Mouse (Mus musculus): ENCODE data around the gene Ttc30a1. TPM values are rescaled to one million over a fixed set of nuclear protein-coding genes. Genes with fewer than 3 reads are reported as not detected.
"Not testable (repeated sequence)": the region's sequence is repeated elsewhere in the genome, so short reads cannot be mapped to it uniquely, and the experiment has no call there.

The Ttc30a1 gene
- total RNA-seq, 2 experiments from 2014 or later: 2.8 to 3.5 TPM

- no peak for DNase-seq (ENCODE audit: low spot score in 2 of 2)
Measured at GRCm38 (mm10) chr2:75983847-75984246, 2.1 kb upstream of the Ttc30a1 start.

- DNase-seq (ENCODE audit: low spot score in 2 of 2): no peak
Measured at GRCm38 (mm10) chr2:75983091-75983490, 1.3 kb upstream of the Ttc30a1 start.

GRCm38 (mm10) chr2:75982626-75983025 lies 859 bp upstream of the Ttc30a1 start:
- no peak for DNase-seq (ENCODE audit: low spot score in 2 of 2)

- not testable (repeated sequence) for DNase-seq (ENCODE audit: low spot score in 2 of 2)
Measured at GRCm38 (mm10) chr2:75980933-75981439, 781 bp downstream of the Ttc30a1 start.

- DNase-seq (ENCODE audit: low spot score in 2 of 2): not testable (repeated sequence)
Measured at GRCm38 (mm10) chr2:75977752-75978368, 3.9 kb downstream of the Ttc30a1 start, which contains the start of gene Ttc30a2. Gene Ttc30a2 (minus strand): TSS chr2:75978170.

GRCm38 (mm10) chr2:75976070-75976469 lies 5.7 kb downstream of the Ttc30a1 start:
- not testable (repeated sequence) for DNase-seq (ENCODE audit: low spot score in 2 of 2)

- DNase-seq (ENCODE audit: low spot score in 2 of 2): no peak
Measured at GRCm38 (mm10) chr2:75974131-75974530, 7.6 kb downstream of the Ttc30a1 start.

GRCm38 (mm10) chr2:75964972-75965371 lies 16.8 kb downstream of the Ttc30a1 start:
- DNase-seq (ENCODE audit: low spot score in 2 of 2): peak; percentile 77 to 90

GRCm38 (mm10) chr2:75964512-75964911 lies 17.3 kb downstream of the Ttc30a1 start:
- peak in 1 of 2 experiments; percentile 48 for DNase-seq (ENCODE audit: low spot score in 2 of 2)

- DNase-seq (ENCODE audit: low spot score in 2 of 2): no peak
Measured at GRCm38 (mm10) chr2:75964051-75964450, 17.7 kb downstream of the Ttc30a1 start.

- no peak for DNase-seq (ENCODE audit: low spot score in 2 of 2)
Measured at GRCm38 (mm10) chr2:75963211-75963840, 18.4 kb downstream of the Ttc30a1 start.

GRCm38 (mm10) chr2:75960366-75961330 lies 21.1 kb downstream of the Ttc30a1 start:
- DNase-seq (ENCODE audit: low spot score in 2 of 2): peak; percentile 22 to 28

GRCm38 (mm10) chr2:75959850-75960365 lies 21.9 kb downstream of the Ttc30a1 start:
- DNase-seq (ENCODE audit: low spot score in 2 of 2): peak in 1 of 2 experiments; percentile 14

- no peak for DNase-seq (ENCODE audit: low spot score in 2 of 2)
Measured at GRCm38 (mm10) chr2:75959183-75959849, 22.5 kb downstream of the Ttc30a1 start.

GRCm38 (mm10) chr2:75955709-75956108 lies 26.1 kb downstream of the Ttc30a1 start:
- DNase-seq (ENCODE audit: low spot score in 2 of 2): no peak

GRCm38 (mm10) chr2:75953320-75953719 lies 28.4 kb downstream of the Ttc30a1 start:
- DNase-seq (ENCODE audit: low spot score in 2 of 2): no peak

GRCm38 (mm10) chr2:75950685-75951084 lies 31.1 kb downstream of the Ttc30a1 start:
- no peak for DNase-seq (ENCODE audit: low spot score in 2 of 2)

- DNase-seq (ENCODE audit: low spot score in 2 of 2): peak; percentile 69 to 86
Measured at GRCm38 (mm10) chr2:75938117-75939063, 43.4 kb downstream of the Ttc30a1 start, which contains the start of gene Ttc30b. Gene Ttc30b (minus strand): TSS chr2:75938585.

GRCm38 (mm10) chr2:75937520-75938116 lies 44.1 kb downstream of the Ttc30a1 start:
- not testable (repeated sequence) for DNase-seq (ENCODE audit: low spot score in 2 of 2)

Measured in layer of hippocampus, adult 18-20 months (tissue).